Mouse (Mus musculus) neural tube, embryonic 12.5 days (tissue): ENCODE results near the gene Ipo5. TPM values are rescaled to one million over a fixed set of nuclear protein-coding genes. Genes with fewer than 3 reads are reported as not detected.

ENCODE experiments used
- ATAC-seq: fragments of 200-750 bp; cut with Nextera tagmentation; 2 replicates; pipeline ENCODE4 v1.8.0; 2017; ENCODE audit warnings: low read depth, mild to moderate bottlenecking, moderate TSS enrichment, moderate library complexity; ENCODE audit not compliant: low FRiP score
- H3K27ac ChIP-seq: fragments of 300-500 bp; sonication (generic); 2 replicates; pipeline ENCODE4 v1.5.1; 2016
- H3K27me3 ChIP-seq: fragments of 300-500 bp; sonication (generic); replicated peaks from 2 replicates; pipeline ENCODE4 v1.6.1; 2016; ENCODE audit warnings: mild to moderate bottlenecking
- H3K36me3 ChIP-seq: fragments of 300-500 bp; sonication (generic); 2 replicates; pipeline ENCODE4 v1.6.1; 2016; ENCODE audit warnings: mild to moderate bottlenecking
- H3K4me1 ChIP-seq: fragments of 300-500 bp; sonication (generic); 2 replicates; pipeline ENCODE4 v1.6.1; 2016
- H3K4me2 ChIP-seq: fragments of 300-500 bp; sonication (generic); replicated peaks from 2 replicates; pipeline ENCODE4 v1.6.1; 2016; ENCODE audit warnings: mild to moderate bottlenecking
- H3K4me3 ChIP-seq: fragments of 300-500 bp; sonication (generic); 2 replicates; pipeline ENCODE4 v1.5.1; 2016
- H3K9ac ChIP-seq: fragments of 300-500 bp; sonication (generic); 2 replicates; pipeline ENCODE4 v1.6.1; 2016; ENCODE audit warnings: mild to moderate bottlenecking
- H3K9me3 ChIP-seq: fragments of 300-500 bp; sonication (generic); 2 replicates; pipeline ENCODE4 v1.6.1; 2016; ENCODE audit warnings: mild to moderate bottlenecking
- WGBS: fragments of 180-500 bp; shearing (Covaris S2); methylation state at CpG from one replicate; pipeline ENCODE4 v1.1.7; 2016; 5-methylcytosine and 5-hydroxymethylcytosine counted together
- polyA plus RNA-seq: library from polyadenylated mRNA; unstranded; fragments of >200 nt; fragmentation: Nextera tagmentation; extraction: Ambion mirVana; gene quantifications from 2 replicates; pipeline ENCODE4 v1.2.1, GENCODE M21; 2016

Ipo5 gene
- polyA plus RNA-seq, 1 experiment from 2014 or later = 88.4 TPM

GRCm38 (mm10) chr14:120925731-120926585 is 14.9 kb downstream of the Ipo5 start:
- Histone ChIP-seq H3K9me3 (no peaks in the 10 kb centered on the region), H3K9ac (no peak overlapping the region), H3K36me3 (peaks cover 85% of the 10 kb centered on the region), H3K4me1 (no peaks in the 10 kb centered on the region), H3K4me3 (no peak overlapping the region), H3K4me2 (no peak overlapping the region), H3K27me3 (no peaks in the 10 kb centered on the region), H3K27ac (no peak overlapping the region)
- ATAC-seq = no peak
- WGBS = 94% methylated on average over 14 of the region's 14 CpGs

GRCm38 (mm10) chr14:120931236-120931635 is 20.2 kb downstream of the Ipo5 start:
- H3K36me3 ChIP-seq = peaks cover 71% of the 10 kb centered on the region
- no peaks in the 10 kb centered on the region for H3K27me3 ChIP-seq
- WGBS = 92% methylated on average over 4 of the region's 4 CpGs
- ATAC-seq = no peak
- no peaks in the 10 kb centered on the region for H3K4me1 ChIP-seq
- H3K27ac ChIP-seq = no peak overlapping the region
- H3K4me3 ChIP-seq = no peak overlapping the region
- H3K9ac ChIP-seq = no peak overlapping the region
- H3K9me3 ChIP-seq = no peaks in the 10 kb centered on the region
- H3K4me2 ChIP-seq = no peak overlapping the region

- Histone ChIP-seq H3K4me2 (no peak overlapping the region), H3K4me1 (no peaks in the 10 kb centered on the region), H3K27ac (no peak overlapping the region), H3K27me3 (no peaks in the 10 kb centered on the region), H3K4me3 (no peak overlapping the region), H3K9me3 (no peaks in the 10 kb centered on the region), H3K36me3 (peaks cover 79% of the 10 kb centered on the region), H3K9ac (no peak overlapping the region)
- ATAC-seq = no peak
- 97% methylated on average over 8 of the region's 8 CpGs for WGBS
Measured at GRCm38 (mm10) chr14:120933624-120934023, 22.6 kb downstream of the Ipo5 start.

GRCm38 (mm10) chr14:120937102-120937501 is 26.1 kb downstream of the Ipo5 start:
- Histone ChIP-seq H3K4me3 (no peak overlapping the region), H3K27me3 (no peaks in the 10 kb centered on the region), H3K9me3 (no peaks in the 10 kb centered on the region), H3K27ac (no peak overlapping the region), H3K4me2 (no peak overlapping the region), H3K36me3 (peaks cover 96% of the 10 kb centered on the region), H3K4me1 (no peaks in the 10 kb centered on the region), H3K9ac (no peak overlapping the region)
- 91% methylated on average over 1 of the region's 1 CpGs for WGBS
- ATAC-seq = no peak

GRCm38 (mm10) chr14:120942803-120943202 is 31.8 kb downstream of the Ipo5 start:
- Histone ChIP-seq H3K4me1 (no peaks in the 10 kb centered on the region), H3K27ac (no peak overlapping the region), H3K36me3 (peaks cover 91% of the 10 kb centered on the region), H3K27me3 (no peaks in the 10 kb centered on the region), H3K9me3 (no peaks in the 10 kb centered on the region), H3K4me3 (no peak overlapping the region), H3K4me2 (no peak overlapping the region), H3K9ac (no peak overlapping the region)
- 92% methylated on average over 9 of the region's 9 CpGs for WGBS
- no peak for ATAC-seq

DNA sequence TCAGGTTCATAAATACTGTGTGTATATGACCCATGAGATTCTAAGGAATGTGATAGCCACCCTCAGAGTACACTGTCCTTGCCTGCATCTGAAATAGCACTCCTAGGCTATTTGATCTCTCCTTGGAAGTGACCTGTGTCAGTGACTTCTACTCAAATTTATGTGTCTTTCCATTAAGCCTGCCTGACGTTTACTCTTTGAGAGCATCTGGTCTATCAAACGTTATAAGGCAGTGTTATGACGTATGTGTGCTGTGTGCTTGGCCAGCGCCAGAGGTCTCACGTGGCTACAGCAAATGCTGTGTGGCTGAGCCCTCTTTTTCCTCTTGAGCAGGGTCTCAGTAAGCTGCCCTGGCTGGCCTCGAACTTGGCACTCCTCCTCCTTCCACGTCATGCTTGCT is 34.1 kb downstream of the Ipo5 start:
- 89% methylated on average over 7 of the region's 7 CpGs for WGBS

GRCm38 (mm10) chr14:120947104-120947503 is 36.1 kb downstream of the Ipo5 start:
- Histone ChIP-seq H3K27me3 (no peaks in the 10 kb centered on the region), H3K9ac (no peak overlapping the region), H3K4me3 (no peak overlapping the region), H3K4me1 (no peaks in the 10 kb centered on the region), H3K27ac (no peak overlapping the region), H3K9me3 (no peaks in the 10 kb centered on the region), H3K4me2 (no peak overlapping the region), H3K36me3 (peaks cover 71% of the 10 kb centered on the region)
- no peak for ATAC-seq
- 81% methylated on average over 8 of the region's 8 CpGs for WGBS

More for the DNA sequence above, 34.1 kb downstream of the Ipo5 start:
- Histone ChIP-seq H3K4me1 (no peaks in the 10 kb centered on the region), H3K4me2 (no peak overlapping the region), H3K9me3 (no peaks in the 10 kb centered on the region), H3K4me3 (no peak overlapping the region), H3K27ac (no peak overlapping the region), H3K27me3 (no peaks in the 10 kb centered on the region), H3K36me3 (peaks cover 91% of the 10 kb centered on the region), H3K9ac (no peak overlapping the region)
- ATAC-seq = no peak

- no peak overlapping the region for H3K9ac ChIP-seq
- no peak overlapping the region for H3K4me2 ChIP-seq
- ATAC-seq = no peak
- H3K9me3 ChIP-seq = no peaks in the 10 kb centered on the region
- H3K27me3 ChIP-seq = no peaks in the 10 kb centered on the region
- no peak overlapping the region for H3K27ac ChIP-seq
- peaks cover 53% of the 10 kb centered on the region for H3K36me3 ChIP-seq
- H3K4me1 ChIP-seq = no peaks in the 10 kb centered on the region
- 95% methylated on average over 5 of the region's 5 CpGs for WGBS
- H3K4me3 ChIP-seq = no peak overlapping the region
Measured at GRCm38 (mm10) chr14:120949002-120949401, 38.0 kb downstream of the Ipo5 start.

DNA sequence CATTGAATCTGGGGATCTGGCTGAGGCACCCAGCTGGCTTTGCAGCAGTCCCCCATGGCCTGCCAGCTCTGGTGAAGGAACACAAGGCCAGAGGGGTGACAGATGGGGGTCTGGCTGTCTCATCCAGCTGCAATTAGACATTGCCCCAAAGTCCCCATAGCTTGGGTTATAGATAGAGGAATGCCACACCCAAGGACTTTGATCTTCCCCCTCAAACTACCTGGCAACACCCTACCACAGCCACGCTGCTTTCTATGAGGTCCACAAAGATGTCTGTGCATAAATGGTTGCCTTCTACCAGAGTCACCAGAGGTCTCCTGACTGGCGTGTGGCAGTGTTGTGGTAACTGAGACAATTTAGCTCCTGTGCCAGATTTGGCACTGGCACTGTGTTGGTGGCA is 39.0 kb downstream of the Ipo5 start:
- H3K36me3 ChIP-seq = peaks cover 42% of the 10 kb centered on the region

GRCm38 (mm10) chr14:120952434-120952833 is 41.4 kb downstream of the Ipo5 start:
- 57% methylated on average over 2 of the region's 2 CpGs for WGBS

More for the DNA sequence above, 39.0 kb downstream of the Ipo5 start:
- no peaks in the 10 kb centered on the region for H3K9me3 ChIP-seq
- WGBS = 93% methylated on average over 2 of the region's 2 CpGs
- ATAC-seq = no peak
- no peak overlapping the region for H3K4me2 ChIP-seq
- H3K4me1 ChIP-seq = no peaks in the 10 kb centered on the region
- no peak overlapping the region for H3K4me3 ChIP-seq
- H3K27me3 ChIP-seq = no peaks in the 10 kb centered on the region
- no peak overlapping the region for H3K27ac ChIP-seq
- H3K9ac ChIP-seq = no peak overlapping the region

DNA sequence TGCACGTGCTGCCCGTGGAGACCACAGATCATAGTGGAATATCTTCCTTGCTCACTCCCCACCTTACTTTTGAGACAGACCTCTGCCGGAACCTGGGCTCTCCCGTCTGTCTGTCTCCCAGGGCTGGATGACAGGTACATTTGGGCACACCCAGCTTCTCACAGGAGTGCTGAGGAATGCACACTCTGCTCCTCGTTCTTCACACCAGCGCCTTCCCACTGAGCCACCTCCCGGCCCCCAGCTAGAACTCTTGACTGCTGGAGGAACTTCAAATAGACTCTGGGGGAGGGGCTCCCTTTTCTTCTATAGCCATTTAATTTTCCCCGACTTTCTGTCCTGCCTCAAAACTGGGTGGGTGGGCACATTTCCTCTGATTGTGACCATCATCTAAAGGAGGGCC is 49.5 kb downstream of the Ipo5 start:
- Histone ChIP-seq H3K27me3 (no peaks in the 10 kb centered on the region), H3K27ac (no peak overlapping the region), H3K9ac (no peak overlapping the region), H3K36me3 (no peaks in the 10 kb centered on the region), H3K4me1 (peaks cover 4% of the 10 kb centered on the region; the same call in 1 of the 2 replicates), H3K9me3 (no peaks in the 10 kb centered on the region), H3K4me3 (no peak overlapping the region), H3K4me2 (no peak overlapping the region)
- no peak for ATAC-seq
- 56% methylated on average over 8 of the region's 8 CpGs for WGBS

More at GRCm38 (mm10) chr14:120952434-120952833, 41.4 kb downstream of the Ipo5 start:
- H3K9me3 ChIP-seq = no peaks in the 10 kb centered on the region
- H3K9ac ChIP-seq = no peak overlapping the region
- H3K27me3 ChIP-seq = no peaks in the 10 kb centered on the region
- H3K4me1 ChIP-seq = no peaks in the 10 kb centered on the region
- no peak overlapping the region for H3K4me2 ChIP-seq
- H3K4me3 ChIP-seq = no peak overlapping the region
- no peak overlapping the region for H3K27ac ChIP-seq
- H3K36me3 ChIP-seq = peaks cover 24% of the 10 kb centered on the region
- ATAC-seq = no peak

- ATAC-seq = no peak
- WGBS = 49% methylated on average over 5 of the region's 5 CpGs
- H3K27ac ChIP-seq = no peak overlapping the region
- H3K4me1 ChIP-seq = peaks cover 4% of the 10 kb centered on the region; the same call in 1 of the 2 replicates
- no peak overlapping the region for H3K4me3 ChIP-seq
- no peaks in the 10 kb centered on the region for H3K9me3 ChIP-seq
- H3K36me3 ChIP-seq = no peaks in the 10 kb centered on the region
- H3K9ac ChIP-seq = no peak overlapping the region
- H3K4me2 ChIP-seq = no peak overlapping the region
- no peaks in the 10 kb centered on the region for H3K27me3 ChIP-seq
Measured at GRCm38 (mm10) chr14:120960991-120961390, 50.0 kb downstream of the Ipo5 start.

GRCm38 (mm10) chr14:120967072-120967471 is 56.0 kb downstream of the Ipo5 start:
- Histone ChIP-seq H3K4me1 (no peaks in the 10 kb centered on the region), H3K27ac (no peak overlapping the region), H3K4me3 (no peak overlapping the region), H3K9ac (no peak overlapping the region), H3K9me3 (no peaks in the 10 kb centered on the region), H3K4me2 (no peak overlapping the region), H3K27me3 (no peaks in the 10 kb centered on the region), H3K36me3 (no peaks in the 10 kb centered on the region)
- ATAC-seq = no peak
- 89% methylated on average over 6 of the region's 6 CpGs for WGBS
